ENCODE assay signal across 7 mouse cellular contexts in the genomic region with DNA sequence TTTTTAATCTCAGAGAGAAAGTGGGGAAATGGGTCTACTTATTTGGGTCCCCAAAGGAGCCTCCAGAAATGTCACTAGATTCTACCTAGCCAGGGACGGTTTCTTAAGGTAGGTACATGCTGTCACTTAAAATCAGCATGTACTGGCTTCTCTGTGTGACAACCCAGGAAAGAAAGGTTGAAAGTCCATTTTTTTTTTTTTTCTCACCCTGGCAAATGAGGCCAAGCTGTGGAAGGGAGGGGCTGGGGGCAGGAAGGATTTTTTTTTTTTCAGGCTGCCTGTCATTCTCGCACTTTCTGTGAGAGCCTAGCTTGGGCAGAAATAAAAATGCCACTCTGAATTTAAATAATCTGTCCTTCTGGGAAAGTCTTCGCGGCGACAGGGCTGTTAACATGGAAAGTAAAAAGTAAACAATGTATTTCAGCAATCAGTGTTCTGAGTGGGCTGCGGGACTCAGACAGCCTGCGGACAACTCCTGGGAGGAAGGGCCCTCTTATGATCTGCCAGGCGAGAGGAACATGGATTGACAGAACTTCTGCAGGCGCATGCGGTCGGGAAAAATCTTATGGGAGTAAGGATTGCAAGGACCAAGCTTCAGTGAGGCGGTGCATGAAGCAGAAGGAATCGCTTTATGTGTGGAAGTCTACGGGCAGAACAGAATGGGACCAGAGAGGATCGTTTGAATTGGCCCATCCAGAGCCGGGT.
DNase-seq lines count a peak whose midpoint lies in the region; ATAC-seq and TF ChIP-seq lines count a peak whose summit lies in the region.

No protein-coding gene starts in this region.

- no peaks in the 10 kb centered on the region for H3K27me3 ChIP-seq in testis, adult 2 months (ENCODE audit: control insufficient read depth, insufficient read depth, low read length)
- H3K27me3 ChIP-seq in heart, embryonic 15.5 days = 0 out of 2 replicates have a peak, but pooled peaks cover 6% of the 10 kb centered on the region
- 0 out of 2 replicates have a peak, but pooled peaks cover 5% of the 10 kb centered on the region for H3K27me3 ChIP-seq in limb, embryonic 15.5 days

- peak overlapping the region; percentile 68 for H3K4me2 ChIP-seq in heart, embryonic 15.5 days
- H3K4me2 ChIP-seq in limb, embryonic 15.5 days = peak overlapping the region; percentile 54

- H3K9me3 ChIP-seq in heart, embryonic 15.5 days (replicated peaks) = no peaks in the 10 kb centered on the region
- no peaks in the 10 kb centered on the region for H3K9me3 ChIP-seq in limb, embryonic 15.5 days

- peak overlapping the region; percentile 20; the same call in 1 of the 2 replicates for H3K9ac ChIP-seq in heart, embryonic 15.5 days
- 0 out of 2 replicates have a peak overlapping the region, but pooled peaks have one; percentile 21 for H3K9ac ChIP-seq in limb, embryonic 15.5 days

- H3K4me1 ChIP-seq in testis, adult 2 months (ENCODE audit: control insufficient read depth, insufficient read depth, low read length) = peaks cover 27% of the 10 kb centered on the region
- 0 out of 2 replicates have a peak, but pooled peaks cover 2% of the 10 kb centered on the region for H3K4me1 ChIP-seq in heart, embryonic 15.5 days (replicated peaks)
- peaks cover 26% of the 10 kb centered on the region for H3K4me1 ChIP-seq in limb, embryonic 15.5 days

- TF ChIP-seq POLR2A in testis, adult 2 months (IDR thresholded peaks at IDR 0.05; ENCODE audit: control insufficient read depth, low read depth, low read length) = no peak

- TF ChIP-seq CTCF in testis, adult 2 months (IDR thresholded peaks at IDR 0.05; ENCODE audit: control insufficient read depth, insufficient read depth, insufficient replicate concordance, low read depth, low read length) = no peak

- H3K27ac ChIP-seq in testis, adult 2 months (ENCODE audit: control insufficient read depth, insufficient read depth, low read depth, low read length) = peak overlapping the region; percentile 23; the same call in 1 of the 2 replicates
- no peak overlapping the region for H3K27ac ChIP-seq in heart, embryonic 15.5 days
- no peak overlapping the region for H3K27ac ChIP-seq in limb, embryonic 15.5 days

- WGBS in heart, embryonic 15.5 days = 15% methylated on average over 16 of the region's 16 CpGs
- 14% methylated on average over 16 of the region's 16 CpGs for WGBS in limb, embryonic 15.5 days

- no peak for DNase-seq in testis, postnatal 10 days (ENCODE audit: low spot score)
- peak; percentile 22 for DNase-seq in testis, postnatal 14 days (ENCODE audit: low spot score)
- DNase-seq in left cerebral cortex, postnatal 4 days = no peak
- no peak for DNase-seq in adrenal gland, adult 2 months

- no peak for ATAC-seq in heart, embryonic 15.5 days (replicated peaks; ENCODE audit: insufficient number of reproducible peaks, insufficient read depth, low FRiP score, low read depth)
- ATAC-seq in limb, embryonic 15.5 days (ENCODE audit: insufficient number of reproducible peaks, low FRiP score, low TSS enrichment, low read depth) = no peak

- H3K36me3 ChIP-seq in testis, adult 2 months (ENCODE audit: control insufficient read depth, insufficient read depth, low read length) = no peaks in the 10 kb centered on the region
- H3K36me3 ChIP-seq in heart, embryonic 15.5 days = no peaks in the 10 kb centered on the region
- 0 out of 2 replicates have a peak, but pooled peaks cover 2% of the 10 kb centered on the region for H3K36me3 ChIP-seq in limb, embryonic 15.5 days

- intact Hi-C loops in left cerebral cortex, postnatal 4 days (cut with DNase I) = loop anchor here (5.0 to 10.0 kb wide), 2 partner anchors 303 to 1605 kb away; no protein-coding TSS in a partner anchor

- peak overlapping the region; percentile 41 for H3K4me3 ChIP-seq in testis, adult 2 months (ENCODE audit: control insufficient read depth, low read depth, low read length)
- H3K4me3 ChIP-seq in heart, embryonic 15.5 days = peak overlapping the region; percentile 46
- peak overlapping the region; percentile 39 for H3K4me3 ChIP-seq in limb, embryonic 15.5 days
